Mouse (Mus musculus) gastrocnemius, postnatal 4 days (tissue): ENCODE data around the gene Vamp5. TPM values are rescaled to one million over a fixed set of nuclear protein-coding genes. Genes with fewer than 3 reads are reported as not detected.
A peak's percentile ranks its signal among the peaks of the same experiment; 100 is the strongest.

ENCODE experiments used
- DNase-seq, 2 experiments: peaks; one replicate each; pipeline ENCODE4 v3.0.0; 2021 to 2022; ENCODE audit warnings: low spot score in 2 of 2, mixed read lengths in 2 of 2
- long read RNA-seq, 2 experiments: library from polyadenylated mRNA; stranded (forward); transcript quantifications; one replicate each; pipeline ENCODE4 v2.0.0; 2021
- total RNA-seq, 2 experiments: library from RNA; stranded (reverse); gene quantifications; 2 replicates each; pipeline ENCODE4 v1.2.3; 2021

Gene Vamp5
- 10 to 100 TPM; 17.5 to 21.9 TPM for total RNA-seq
- long read RNA-seq, experiment 1, transcript Vamp5-202 (3 exons, 623 nt) = major isoform, 10 of 11 reads
- long read RNA-seq, experiment 1, partial matches to known transcripts = 0 of 11 reads
- long read RNA-seq, experiment 1, other reads (novel, unspliced or antisense) = 1 of 11 reads
- long read RNA-seq, experiment 2, transcript Vamp5-202 (3 exons, 623 nt) = major isoform, 9 of 14 reads
- long read RNA-seq, experiment 2, partial matches to known transcripts = 0 of 14 reads
- long read RNA-seq, experiment 2, other reads (novel, unspliced or antisense) = 4 of 14 reads

- DNase-seq = peak; percentile 57 to 78
These were observed at the start of gene Vamp5 for GRCm38 (mm10) chr6:72380131-72380770. Vamp5 (minus strand) TSS chr6:72380468.

- DNase-seq = no peak
These were observed 49.0 kb upstream of the Vamp5 start for GRCm38 (mm10) chr6:72429061-72429842.

GRCm38 (mm10) chr6:72428036-72428435 lies 47.8 kb upstream of the Vamp5 start:
- peak; percentile 45 to 73 for DNase-seq

GRCm38 (mm10) chr6:72425646-72426045 lies 45.4 kb upstream of the Vamp5 start:
- DNase-seq = no peak

DNA sequence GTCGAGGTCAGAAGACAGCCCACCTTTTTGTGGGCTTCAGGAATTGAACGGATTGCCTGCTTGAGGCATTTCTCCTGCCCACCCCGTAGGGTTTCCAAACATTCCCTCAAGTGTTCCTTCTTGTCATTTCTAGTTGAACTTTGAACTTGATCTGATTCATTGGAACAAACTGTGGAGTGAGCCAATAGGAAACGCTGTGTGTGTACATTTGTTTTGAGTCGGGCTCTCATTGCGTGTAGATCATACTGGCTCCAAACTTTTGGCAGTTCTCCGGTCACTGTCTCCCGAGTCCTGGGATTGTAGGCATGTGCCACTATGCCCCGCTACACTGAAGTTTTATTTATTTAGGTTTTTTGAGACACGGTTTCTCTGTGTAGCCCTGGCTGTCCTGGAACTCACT lies 40.6 kb upstream of the Vamp5 start:
- no peak for DNase-seq

DNA sequence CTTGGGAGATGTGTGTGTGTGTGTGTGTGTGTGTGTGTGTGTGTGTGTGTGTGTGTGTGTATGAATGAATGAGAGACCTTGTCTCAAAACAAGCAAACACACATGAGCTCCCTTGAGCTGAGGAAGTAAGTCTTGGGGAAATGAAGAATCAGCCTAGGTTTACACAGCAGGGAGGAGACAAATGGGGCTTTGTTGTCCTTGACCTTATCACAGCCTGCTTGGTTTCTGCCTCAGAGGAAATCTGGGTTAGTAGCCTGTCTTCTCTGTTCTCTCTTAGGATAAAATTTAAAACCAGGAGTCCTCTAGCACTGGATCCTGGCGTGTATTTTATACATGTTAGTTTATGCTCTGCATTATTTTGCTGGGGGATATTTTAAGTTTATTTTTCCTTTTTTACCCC lies 39.5 kb upstream of the Vamp5 start:
- no peak for DNase-seq

DNA sequence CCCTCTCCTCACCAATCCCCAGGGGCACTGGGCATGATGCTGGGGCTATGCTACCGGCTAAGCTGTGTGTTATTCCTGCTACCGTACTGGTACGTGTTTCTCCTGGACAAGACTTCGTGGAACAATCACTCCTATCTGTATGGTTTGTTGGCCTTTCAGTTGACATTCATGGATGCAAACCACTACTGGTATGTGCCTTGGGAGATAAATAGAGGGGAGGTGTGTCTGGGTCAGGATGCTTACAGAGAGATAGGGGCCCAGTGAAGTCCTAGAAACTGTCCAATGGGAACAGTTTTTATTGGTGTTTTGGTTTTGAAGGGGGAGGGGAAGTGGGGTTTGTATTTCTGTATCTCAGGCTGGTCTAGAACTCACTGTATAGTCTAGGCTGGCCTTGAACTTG lies 38.0 kb upstream of the Vamp5 start:
- DNase-seq = no peak

DNA sequence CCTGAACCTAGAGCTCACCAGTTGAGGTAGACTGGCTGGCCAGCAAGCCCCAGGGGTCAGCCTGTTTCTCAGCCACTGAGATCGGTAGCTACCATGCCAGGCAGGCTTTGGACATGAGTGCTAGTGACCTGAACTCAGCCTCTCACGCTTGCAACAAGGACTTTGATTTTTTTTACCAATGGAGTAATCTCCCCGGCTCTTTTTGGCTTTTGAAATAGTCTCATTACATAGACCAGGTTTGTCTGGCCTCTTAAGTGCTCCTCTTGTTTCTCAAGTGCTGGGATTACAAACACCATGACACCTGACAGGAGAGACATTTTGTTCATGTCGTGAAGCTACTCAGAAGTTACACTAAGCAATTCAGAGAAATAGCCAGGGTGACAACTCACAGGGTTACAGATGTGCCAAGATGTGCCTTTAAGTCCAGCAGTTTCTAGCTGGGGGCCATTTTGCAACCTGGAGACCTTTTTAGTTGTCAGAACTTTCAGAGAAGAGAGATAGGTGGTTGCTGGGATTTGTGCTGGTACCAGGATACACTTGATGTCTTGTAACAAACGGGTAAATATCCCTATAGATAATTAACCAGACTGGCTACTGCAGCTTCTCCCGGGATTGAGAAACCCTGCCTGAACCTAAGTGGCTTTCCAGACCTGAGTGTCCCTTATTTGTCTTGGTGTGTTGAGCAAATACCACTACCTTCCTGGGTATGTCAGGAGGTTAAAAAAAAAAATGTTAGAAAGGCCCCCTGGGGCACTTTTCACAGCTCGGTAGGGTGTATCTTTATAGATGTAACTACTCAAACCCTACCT lies 35.9 kb upstream of the Vamp5 start:
- DNase-seq = no peak

- DNase-seq = no peak
These were observed 34.9 kb upstream of the Vamp5 start for GRCm38 (mm10) chr6:72415181-72415580.

DNA sequence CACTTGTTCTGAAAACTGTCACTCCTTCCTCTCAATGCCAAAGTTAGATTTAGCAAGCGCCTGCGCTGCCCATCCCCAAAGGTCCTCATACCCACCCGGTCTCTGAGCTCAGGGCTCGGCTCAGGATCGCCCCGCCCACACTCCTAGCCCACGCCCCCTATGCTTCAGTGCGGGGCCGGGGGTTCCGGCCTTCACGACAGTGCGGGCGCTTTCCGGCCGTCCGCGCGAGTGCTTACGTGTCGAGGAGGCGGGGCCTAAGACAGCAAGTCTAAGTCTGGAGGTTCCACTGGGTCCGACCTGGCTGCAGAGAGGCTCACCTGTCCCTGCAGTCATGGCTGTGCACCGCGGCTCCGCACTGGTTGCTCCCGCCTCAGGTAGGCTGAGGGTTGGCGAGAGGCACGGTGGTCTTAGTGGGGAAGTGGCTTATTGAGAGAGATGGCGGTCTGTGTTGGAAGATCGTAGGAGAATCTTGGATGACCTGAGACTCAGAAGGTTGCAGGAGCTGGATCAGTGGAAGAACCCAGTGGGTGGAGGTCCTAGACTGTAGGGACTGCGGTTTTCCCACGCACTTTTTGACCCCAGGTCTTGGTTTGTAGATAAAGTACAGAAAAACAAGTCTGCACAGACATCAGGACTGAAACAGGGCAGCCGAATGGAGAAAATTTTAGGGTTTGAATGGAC lies 33.9 kb upstream of the Vamp5 start, which contains the start of gene Ggcx:
Gene Ggcx, plus strand, starts transcription at position 233 of the 681 bp plus-strand sequence.
- peak; percentile 90 to 94 for DNase-seq

DNA sequence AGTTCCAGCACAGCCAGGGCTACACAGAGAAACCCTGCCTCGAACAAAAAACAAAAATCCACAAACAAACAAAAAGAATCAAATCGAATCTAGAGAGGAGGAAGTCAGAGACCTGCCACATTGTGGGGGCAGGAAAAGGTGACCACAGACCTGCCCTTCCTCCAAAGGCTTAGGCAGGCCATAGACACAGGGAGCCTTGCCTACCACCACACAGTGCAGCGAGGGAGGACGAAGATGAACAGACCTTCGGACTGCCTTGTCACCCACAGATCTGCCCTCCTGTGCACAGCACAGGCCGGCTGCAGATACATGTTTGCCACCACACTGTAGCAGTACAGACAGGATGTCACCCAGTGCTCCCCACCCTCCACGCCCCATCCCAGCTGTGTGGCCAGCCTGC lies 30.2 kb upstream of the Vamp5 start:
- DNase-seq = no peak

- no peak for DNase-seq
These were observed 29.7 kb upstream of the Vamp5 start for GRCm38 (mm10) chr6:72410003-72410402.

- peak in 1 of 2 experiments; percentile 61 for DNase-seq
These were observed 29.3 kb upstream of the Vamp5 start for GRCm38 (mm10) chr6:72409567-72409966.

GRCm38 (mm10) chr6:72407119-72407518 lies 26.9 kb upstream of the Vamp5 start:
- peak; percentile 61 to 75 for DNase-seq

GRCm38 (mm10) chr6:72405356-72405755 lies 25.1 kb upstream of the Vamp5 start:
- no peak for DNase-seq

DNA sequence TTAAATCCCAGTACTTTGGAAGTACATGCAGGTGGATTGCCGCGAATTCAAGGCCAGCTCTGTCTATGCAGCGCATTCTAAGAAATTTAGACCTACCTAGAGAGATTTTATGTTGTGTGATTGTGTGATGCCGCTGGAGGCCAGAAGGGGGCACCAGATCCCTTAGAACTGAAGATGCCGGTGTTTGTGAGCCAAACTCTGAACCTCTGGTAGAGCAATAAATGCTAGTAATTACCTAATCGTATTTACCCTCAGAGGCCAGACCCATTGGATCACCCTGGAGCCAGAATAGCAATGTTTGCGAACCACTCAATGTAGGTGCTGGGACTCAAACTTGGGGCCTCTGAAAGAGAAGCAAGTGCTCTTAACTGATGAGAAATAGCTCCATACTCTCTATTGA lies 21.6 kb upstream of the Vamp5 start:
- DNase-seq = peak; percentile 39 to 69

GRCm38 (mm10) chr6:72399967-72400366 lies 19.7 kb upstream of the Vamp5 start:
- no peak for DNase-seq

- DNase-seq = no peak
These were observed 16.6 kb upstream of the Vamp5 start for GRCm38 (mm10) chr6:72396837-72397251.

DNA sequence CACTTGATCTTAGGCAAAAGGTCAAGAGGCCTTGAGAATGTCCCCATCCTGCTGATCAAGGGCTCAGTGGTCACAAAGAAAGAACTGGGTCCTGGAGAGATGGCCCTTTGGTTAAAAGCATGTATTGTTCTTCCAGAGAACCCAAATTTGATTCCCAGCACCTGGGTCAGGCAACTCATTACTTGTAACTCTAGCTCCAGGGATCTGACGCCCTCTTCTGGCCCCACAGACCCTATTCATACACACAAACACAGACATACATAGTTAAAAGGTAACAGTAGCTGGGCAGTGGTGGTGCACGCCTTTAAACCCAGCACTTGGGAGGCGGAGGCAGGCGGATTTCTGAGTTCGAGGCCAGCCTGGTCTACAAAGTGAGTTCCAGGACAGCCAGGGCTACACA lies 12.1 kb upstream of the Vamp5 start:
- DNase-seq = no peak

- DNase-seq = no peak
These were observed 10.7 kb upstream of the Vamp5 start for GRCm38 (mm10) chr6:72390795-72391521.
